In the genomic region with DNA sequence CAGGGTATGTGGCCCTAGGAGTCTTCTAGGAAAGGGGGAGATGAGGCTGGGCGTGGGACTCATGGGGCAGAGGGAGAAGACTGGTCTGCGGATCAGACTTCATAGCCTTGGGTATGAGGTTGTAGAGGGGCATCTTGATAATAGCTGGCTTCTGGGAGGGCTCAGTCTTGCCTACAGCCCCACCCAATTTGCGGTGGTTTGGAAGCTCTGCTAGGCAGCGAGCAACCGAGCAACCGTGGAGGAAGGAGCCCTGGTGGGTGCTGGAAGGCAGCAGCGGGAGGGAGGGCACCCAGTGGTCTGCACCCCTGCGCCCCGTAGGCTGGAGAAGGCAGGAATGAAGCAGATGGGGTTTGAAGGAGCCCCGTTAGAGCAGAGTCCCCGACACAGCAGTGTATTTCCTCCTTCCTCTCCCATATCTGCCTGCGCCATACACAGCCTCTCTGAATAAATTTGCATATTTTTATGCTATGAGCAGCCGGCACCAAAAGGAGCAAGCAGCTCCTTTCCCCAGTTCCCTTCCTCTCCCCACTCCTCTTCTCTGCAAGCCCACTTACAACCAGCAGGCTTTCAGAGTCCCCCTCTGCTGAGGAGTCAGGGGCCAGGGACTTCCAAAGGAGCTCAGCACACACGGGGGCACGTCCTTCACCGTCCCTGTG, we compare ENCODE assay signal across 10 mouse cellular contexts. TPM values are rescaled to one million over a fixed set of nuclear protein-coding genes. Genes with fewer than 3 reads are reported as not detected.
DNase-seq lines count a peak whose midpoint lies in the region; ATAC-seq lines count a peak whose summit lies in the region.
"Had no signal": no experiment of that assay in that cellular context is flagged by ENCODE, and none has a peak within 500 bp of the region (broad histone marks: within the 10 kb centered on the region; RNA-seq: fewer than 3 reads in every experiment).

No protein-coding gene starts in this region.

- H3K36me3 ChIP-seq in heart, embryonic 13.5 days = no peaks in the 10 kb centered on the region
- no peaks in the 10 kb centered on the region for H3K36me3 ChIP-seq in hindbrain, embryonic 12.5 days
- no peaks in the 10 kb centered on the region for H3K36me3 ChIP-seq in midbrain, embryonic 11.5 days (ENCODE audit: control insufficient read depth, insufficient read depth, low read length)

- no peak for ATAC-seq in heart, embryonic 13.5 days (ENCODE audit: extremely low read depth, insufficient number of reproducible peaks, low FRiP score, low TSS enrichment)
- peak; percentile 73 for ATAC-seq in hindbrain, embryonic 12.5 days (ENCODE audit: low FRiP score)
- peak; percentile 68 for ATAC-seq in midbrain, embryonic 11.5 days (ENCODE audit: low FRiP score)
- ATAC-seq in activated CD4-positive, CD25-positive, alpha-beta regulatory T cell, adult 4 months = no peak

- peak overlapping the region; percentile 77 for H3K9ac ChIP-seq in heart, embryonic 13.5 days
- H3K9ac ChIP-seq in hindbrain, embryonic 12.5 days = peak overlapping the region; percentile 42
- peak overlapping the region; percentile 59 for H3K9ac ChIP-seq in midbrain, embryonic 11.5 days (ENCODE audit: low read length)

- peak overlapping the region; percentile 66 for H3K27ac ChIP-seq in heart, embryonic 13.5 days (replicated peaks)
- peak overlapping the region; percentile 90 for H3K27ac ChIP-seq in hindbrain, embryonic 12.5 days
- peak overlapping the region; percentile 86 for H3K27ac ChIP-seq in midbrain, embryonic 11.5 days (ENCODE audit: low read depth, low read length)

- no peaks in the 10 kb centered on the region for H3K27me3 ChIP-seq in heart, embryonic 13.5 days (replicated peaks)
- H3K27me3 ChIP-seq in hindbrain, embryonic 12.5 days = no peaks in the 10 kb centered on the region
- no peaks in the 10 kb centered on the region for H3K27me3 ChIP-seq in midbrain, embryonic 11.5 days (ENCODE audit: control insufficient read depth, insufficient read depth, low read length)

- peak overlapping the region; percentile 64 for H3K4me2 ChIP-seq in heart, embryonic 13.5 days
- H3K4me2 ChIP-seq in hindbrain, embryonic 12.5 days (replicated peaks) = peak overlapping the region; percentile 41
- H3K4me2 ChIP-seq in midbrain, embryonic 11.5 days = peak overlapping the region; percentile 47

- H3K4me3 ChIP-seq in heart, embryonic 13.5 days = peak overlapping the region; percentile 38
- H3K4me3 ChIP-seq in hindbrain, embryonic 12.5 days = peak overlapping the region; percentile 13; the same call in 1 of the 2 replicates
- peak overlapping the region; percentile 9; the same call in 1 of the 2 replicates for H3K4me3 ChIP-seq in midbrain, embryonic 11.5 days (ENCODE audit: low read depth, low read length)

- H3K9me3 ChIP-seq in heart, embryonic 13.5 days = no peaks in the 10 kb centered on the region
- H3K9me3 ChIP-seq in hindbrain, embryonic 12.5 days (replicated peaks) = no peaks in the 10 kb centered on the region
- no peaks in the 10 kb centered on the region; the same call in 1 of the 2 replicates for H3K9me3 ChIP-seq in midbrain, embryonic 11.5 days (ENCODE audit: control insufficient read depth, low read length)

- peaks cover 17% of the 10 kb centered on the region for H3K4me1 ChIP-seq in heart, embryonic 13.5 days
- H3K4me1 ChIP-seq in hindbrain, embryonic 12.5 days = peaks cover 43% of the 10 kb centered on the region
- H3K4me1 ChIP-seq in midbrain, embryonic 11.5 days (ENCODE audit: control insufficient read depth, insufficient read depth, low read length) = peaks cover 12% of the 10 kb centered on the region

- whole genome bisulfite sequencing in heart, embryonic 13.5 days = 29% methylated on average over 16 of the region's 16 CpGs
- WGBS in hindbrain, embryonic 12.5 days = 26% methylated on average over 16 of the region's 16 CpGs
- WGBS in midbrain, embryonic 11.5 days = 25% methylated on average over 16 of the region's 16 CpGs

- DNase-seq in heart, adult 18-20 months = no peak
- DNase-seq in ZHBTc4 (ENCODE audit: low read depth, low spot score) = peak; percentile 28
- peak; percentile 92 for DNase-seq in midbrain, embryonic 11.5 days (ENCODE audit: low spot score, missing footprints)
- no peak for DNase-seq in urinary bladder, postnatal 25 days (ENCODE audit: low spot score)
- no peak for DNase-seq in gastrocnemius, postnatal 25 days

RNA-seq across cellular contexts. Expression of gene Gm26897, which starts 20.9 kb away (rescaled TPM):
- polyA plus RNA-seq in heart, embryonic 13.5 days (2015; fragmentation: Nextera tagmentation; extraction: Ambion mirVana) = not detected in 2 replicates
- not detected for total RNA-seq in heart, adult 18-20 months (2021)
- not detected in 2 replicates for polyA plus RNA-seq in hindbrain, embryonic 12.5 days (2016; fragmentation: Nextera tagmentation; extraction: Ambion mirVana)
- polyA plus RNA-seq in midbrain, embryonic 11.5 days (2014; fragmentation: Nextera tagmentation; extraction: Ambion mirVana) = not detected in 2 replicates
- total RNA-seq in gastrocnemius, postnatal 25 days (2021) = not detected
- polyA plus RNA-seq in activated CD4-positive, CD25-positive, alpha-beta regulatory T cell, adult 4 months (2017; shearing (Covaris generic)) = not detected
- total RNA-seq: ES-E14 had no signal
- polyA plus RNA-seq: testis, adult 2 months had no signal

Comparison
In these comparisons a context has a peak if more than half of its experiments do, and no peak if none do; other contexts are left out.
1. ATAC-seq: peak in hindbrain, embryonic 12.5 days (single experiment) and midbrain, embryonic 11.5 days (single experiment); none in heart, embryonic 13.5 days (single experiment) and activated CD4-positive, CD25-positive, alpha-beta regulatory T cell, adult 4 months (single experiment).
2. DNase-seq: peak in ZHBTc4 (single experiment) and midbrain, embryonic 11.5 days (single experiment); none in heart, adult 18-20 months (0 of 2), urinary bladder, postnatal 25 days (single experiment) and gastrocnemius, postnatal 25 days (single experiment).
3. Peak in every context shown above with its lines, with median percentiles within 50 percentile points of each other: H3K27ac ChIP-seq, H3K4me2 ChIP-seq, H3K4me3 ChIP-seq and H3K9ac ChIP-seq.